Mouse (Mus musculus) liver, embryonic 14.5 days (tissue): Measurements from ENCODE around the gene Rbm47. TPM values are rescaled to one million over a fixed set of nuclear protein-coding genes. Genes with fewer than 3 reads are reported as not detected.

Experiments used
- ATAC-seq: fragments of 200-750 bp; cut with Nextera tagmentation; 2 replicates; pipeline ENCODE4 v1.8.0; 2017; ENCODE audit warnings: moderate number of reproducible peaks, mild to moderate bottlenecking, moderate library complexity; ENCODE audit not compliant: insufficient read depth
- DNase-seq, 3 experiments: peaks; one replicate each; pipeline ENCODE4 v3.0.0-alpha.2; 2012 to 2013; ENCODE audit warnings: low read depth in 3 of 3, low spot score in 3 of 3
- H3K27ac ChIP-seq: fragments of 300-500 bp; sonication (generic); 2 replicates; pipeline ENCODE4 v1.5.1; 2014; ENCODE audit warnings: moderate library complexity, mild to moderate bottlenecking, control low read depth, inconsistent platforms
- H3K27me3 ChIP-seq: fragments of 300-500 bp; sonication (generic); 2 replicates; pipeline ENCODE4 v1.6.1; 2014; ENCODE audit warnings: mild to moderate bottlenecking, low read length, moderate library complexity; ENCODE audit not compliant: control insufficient read depth, insufficient read depth
- H3K36me3 ChIP-seq: fragments of 300-500 bp; sonication (generic); replicated peaks from 2 replicates; pipeline ENCODE4 v1.6.1; 2014; ENCODE audit warnings: low read depth; ENCODE audit not compliant: control insufficient read depth, insufficient read depth
- H3K4me1 ChIP-seq, 2 experiments: fragments of 200-500 bp in 1 of 2; fragments of 300-500 bp in 1 of 2; sonication (generic) in 1 of 2; replicated peaks; 2 replicates each; pipeline ENCODE4 v1.6.1; 2012 to 2014; ENCODE audit warnings: antibody characterized with exemption in 1 of 2, inconsistent platforms in 1 of 2, low read length in 1 of 2; ENCODE audit not compliant: control insufficient read depth in 2 of 2, insufficient read depth in 2 of 2
- H3K4me2 ChIP-seq: fragments of 300-500 bp; sonication (generic); 2 replicates; pipeline ENCODE4 v1.6.1; 2014; ENCODE audit warnings: low read depth, mild to moderate bottlenecking, control low read depth, moderate library complexity
- H3K4me3 ChIP-seq, 2 experiments: fragments of 200-500 bp in 1 of 2; fragments of 300-500 bp in 1 of 2; sonication (generic) in 1 of 2; 2 replicates each; pipeline ENCODE4 v1.5.1; 2012 to 2014; ENCODE audit warnings: low read depth in 2 of 2, low read length in 2 of 2, mild to moderate bottlenecking in 2 of 2, control low read depth in 1 of 2, inconsistent platforms in 1 of 2, moderate library complexity in 1 of 2; ENCODE audit not compliant: insufficient read depth in 1 of 2
- H3K9ac ChIP-seq: fragments of 300-500 bp; sonication (generic); replicated peaks from 2 replicates; pipeline ENCODE4 v1.6.1; 2014; ENCODE audit warnings: mild to moderate bottlenecking, control low read depth, moderate library complexity
- H3K9me3 ChIP-seq: fragments of 300-500 bp; sonication (generic); 2 replicates; pipeline ENCODE4 v1.6.1; 2016; ENCODE audit warnings: low read length, mixed read lengths; ENCODE audit not compliant: control insufficient read depth
- CTCF ChIP-seq: IDR thresholded peaks from 2 replicates; pipeline ENCODE4 v1.5.1; 2016; ENCODE audit warnings: antibody characterized with exemption, low read depth, control low read depth
- EP300 ChIP-seq: IDR thresholded peaks from 2 replicates; pipeline ENCODE4 v1.6.1; 2016; ENCODE audit warnings: antibody characterized with exemption, low read depth
- WGBS: fragments of 180-500 bp; shearing (Covaris S2); extraction: QIAGEN DNeasy Blood & Tissue Kit; methylation state at CpG from one replicate; pipeline ENCODE4 v1.1.7; 2014; ENCODE audit not compliant: insufficient replicate concordance; 5-methylcytosine and 5-hydroxymethylcytosine counted together
- polyA plus RNA-seq, 2 experiments: library from polyadenylated mRNA; depleted of rRNA in 1 of 2; stranded (reverse) in 1 of 2; unstranded in 1 of 2; fragments of >200 nt; fragmentation: Nextera tagmentation in 1 of 2; extraction: Ambion mirVana in 1 of 2; gene quantifications; 2 replicates each; pipeline versions ENCODE4 v1.2.1 to v1.2.3; 2012 to 2014

Rbm47 gene
- polyA plus RNA-seq, 2 experiments: 3.1 to 7.7 TPM

DNA sequence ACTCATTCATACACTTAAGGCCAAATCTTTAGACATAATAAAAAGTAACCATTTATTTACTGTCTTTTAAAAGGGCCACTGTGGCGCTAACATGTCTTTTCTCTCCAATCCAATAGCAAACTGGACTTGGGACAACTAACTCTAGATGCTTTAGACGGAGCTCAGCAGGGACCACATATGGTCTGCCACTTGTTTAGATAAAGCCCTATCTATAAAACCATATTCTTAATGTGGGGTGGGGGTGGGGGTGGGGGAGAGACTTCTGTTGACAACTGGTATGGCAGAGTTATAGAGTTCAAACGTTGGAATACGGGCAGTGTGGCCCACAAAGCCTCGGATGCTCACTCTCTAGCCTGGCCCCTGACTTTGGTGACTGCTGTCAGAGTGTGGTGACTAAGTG lies 141.2 kb downstream of the Rbm47 start:
- no peak overlapping the region for H3K4me3 ChIP-seq
- H3K9me3 ChIP-seq: no peaks in the 10 kb centered on the region
- no peak overlapping the region for H3K27ac ChIP-seq
- peaks cover 0 to 8% of the 10 kb centered on the region in 2 experiments; a peak in 2 of 4 replicates for H3K4me1 ChIP-seq
- no peaks in the 10 kb centered on the region for H3K27me3 ChIP-seq
- no peak overlapping the region for H3K9ac ChIP-seq
- 23% methylated on average over 5 of the region's 5 CpGs for WGBS
- ATAC-seq: peak; percentile 63; the same call in 1 of the 2 replicates
- DNase-seq: no peak
- no peaks in the 10 kb centered on the region for H3K36me3 ChIP-seq
- no peak overlapping the region for H3K4me2 ChIP-seq
- TF ChIP-seq CTCF: no peak
- TF ChIP-seq EP300: no peak

DNA sequence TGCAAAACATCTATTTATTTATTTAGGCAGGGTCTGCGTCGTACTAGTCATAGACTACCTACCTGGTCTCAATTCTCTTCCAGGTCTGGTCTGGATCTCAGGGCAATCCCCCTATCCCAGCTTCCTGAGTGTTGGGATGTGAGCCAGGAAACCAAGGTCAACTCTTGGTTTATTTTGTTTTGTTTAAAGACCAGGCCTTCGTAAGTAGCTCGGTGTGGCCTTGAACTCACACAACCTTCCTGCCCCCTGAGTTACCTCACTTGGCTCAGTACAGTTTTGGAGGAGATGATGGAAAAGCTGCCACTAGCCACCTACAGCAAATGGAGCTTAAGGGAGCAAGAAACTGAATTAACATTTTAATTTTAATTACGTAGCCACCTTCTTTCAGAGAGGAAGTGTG lies 144.7 kb downstream of the Rbm47 start:
- Histone ChIP-seq H3K4me1 (peaks cover 0 to 8% of the 10 kb centered on the region in 2 experiments; a peak in 2 of 4 replicates), H3K9me3 (no peaks in the 10 kb centered on the region), H3K36me3 (no peaks in the 10 kb centered on the region), H3K4me3 (no peak overlapping the region), H3K4me2 (no peak overlapping the region), H3K27me3 (no peaks in the 10 kb centered on the region), H3K9ac (no peak overlapping the region), H3K27ac (no peak overlapping the region)
- no peak for ATAC-seq
- TF ChIP-seq EP300 (no peak), CTCF (no peak)
- no peak for DNase-seq
- WGBS: 88% methylated on average over 5 of the region's 5 CpGs

DNA sequence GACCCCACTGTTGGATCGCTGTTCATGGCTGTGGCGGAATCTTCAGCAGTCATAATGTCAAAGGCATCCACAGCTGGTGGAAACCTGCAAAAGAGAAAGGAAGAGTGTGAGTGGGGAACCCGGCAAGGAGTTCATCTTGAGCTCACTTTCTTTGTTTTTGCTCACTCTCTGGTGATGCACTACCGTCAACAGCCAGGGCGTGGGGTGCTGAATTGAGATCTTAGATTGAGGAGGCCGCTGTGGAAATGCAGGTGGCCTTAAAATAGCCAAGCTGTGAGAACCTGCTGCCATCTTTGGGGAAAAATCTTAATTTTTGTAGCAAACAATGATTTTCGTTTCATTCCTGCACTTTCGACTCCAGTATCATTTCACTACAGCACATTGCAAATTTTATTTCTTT lies 145.7 kb downstream of the Rbm47 start:
- H3K4me3 ChIP-seq: no peak overlapping the region
- no peak for DNase-seq
- H3K9me3 ChIP-seq: no peaks in the 10 kb centered on the region
- H3K27me3 ChIP-seq: no peaks in the 10 kb centered on the region
- no peak for ATAC-seq
- 80% methylated on average over 8 of the region's 8 CpGs for WGBS
- no peak overlapping the region for H3K4me2 ChIP-seq
- H3K9ac ChIP-seq: no peak overlapping the region
- peaks cover 0 to 7% of the 10 kb centered on the region in 2 experiments; a peak in 2 of 4 replicates for H3K4me1 ChIP-seq
- no peak overlapping the region for H3K27ac ChIP-seq
- TF ChIP-seq CTCF: no peak
- no peak for TF ChIP-seq EP300
- H3K36me3 ChIP-seq: no peaks in the 10 kb centered on the region

DNA sequence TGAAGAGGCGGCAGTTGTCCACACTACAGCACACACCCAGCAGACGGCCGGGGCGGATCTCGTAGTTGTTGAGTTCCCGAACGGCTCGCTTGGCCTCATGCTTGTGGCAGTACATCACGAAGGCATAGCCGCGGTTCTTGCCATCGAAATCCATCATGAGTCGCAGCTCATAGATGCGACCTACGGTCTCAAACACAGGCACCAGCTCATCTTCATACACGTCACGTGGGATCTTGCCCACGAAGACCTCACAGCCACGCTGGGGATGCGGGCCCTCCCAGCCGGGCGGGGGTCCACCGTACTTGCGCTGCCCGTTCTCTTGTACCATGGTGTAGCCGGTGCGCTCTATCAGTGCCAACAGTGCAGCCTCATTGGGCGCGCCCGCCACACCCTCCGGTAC lies 146.1 kb downstream of the Rbm47 start:
- no peak for DNase-seq
- H3K9me3 ChIP-seq: no peaks in the 10 kb centered on the region
- H3K9ac ChIP-seq: no peak overlapping the region
- ATAC-seq: no peak
- TF ChIP-seq EP300 (no peak), CTCF (no peak)
- H3K27ac ChIP-seq: no peak overlapping the region
- peaks cover 0 to 3% of the 10 kb centered on the region in 2 experiments; a peak in 2 of 4 replicates for H3K4me1 ChIP-seq
- H3K4me3 ChIP-seq: no peak overlapping the region
- 89% methylated on average over 31 of the region's 31 CpGs for WGBS
- H3K27me3 ChIP-seq: no peaks in the 10 kb centered on the region
- H3K4me2 ChIP-seq: no peak overlapping the region
- H3K36me3 ChIP-seq: no peaks in the 10 kb centered on the region

DNA sequence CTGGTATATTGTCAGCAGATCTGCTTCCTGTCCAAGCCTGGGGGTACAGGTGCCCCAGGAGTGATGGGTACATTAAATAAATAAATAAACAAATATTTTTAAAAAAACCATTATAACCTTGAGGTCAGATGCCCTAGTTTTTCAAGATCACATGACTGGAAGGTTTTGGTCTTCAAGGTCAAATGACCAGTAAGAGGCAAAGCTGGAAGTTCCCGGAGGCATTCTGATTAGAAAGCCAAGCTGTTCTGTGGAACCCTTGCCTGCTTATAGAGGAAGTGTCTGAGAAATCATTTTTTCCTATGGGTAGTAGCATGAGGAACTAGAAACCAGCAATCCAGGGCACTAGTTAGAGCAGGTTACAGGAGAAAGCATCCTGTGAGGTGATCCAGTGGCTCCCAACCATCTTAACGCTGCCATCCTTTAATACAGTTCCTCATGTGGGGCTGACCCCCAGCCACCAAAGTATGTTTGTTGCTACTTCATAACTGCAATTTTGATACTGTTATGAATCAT lies 157.4 kb downstream of the Rbm47 start:
- DNase-seq (no peak), ATAC-seq (no peak)
- Histone ChIP-seq H3K4me1 (no peaks in the 10 kb centered on the region), H3K36me3 (no peaks in the 10 kb centered on the region; the same call in 1 of the 2 replicates), H3K9me3 (no peaks in the 10 kb centered on the region), H3K9ac (no peak overlapping the region), H3K27me3 (no peaks in the 10 kb centered on the region), H3K27ac (no peak overlapping the region), H3K4me3 (no peak overlapping the region), H3K4me2 (no peak overlapping the region)
- TF ChIP-seq CTCF: no peak
- TF ChIP-seq EP300: no peak
- WGBS: 71% methylated on average over 2 of the region's 2 CpGs

DNA sequence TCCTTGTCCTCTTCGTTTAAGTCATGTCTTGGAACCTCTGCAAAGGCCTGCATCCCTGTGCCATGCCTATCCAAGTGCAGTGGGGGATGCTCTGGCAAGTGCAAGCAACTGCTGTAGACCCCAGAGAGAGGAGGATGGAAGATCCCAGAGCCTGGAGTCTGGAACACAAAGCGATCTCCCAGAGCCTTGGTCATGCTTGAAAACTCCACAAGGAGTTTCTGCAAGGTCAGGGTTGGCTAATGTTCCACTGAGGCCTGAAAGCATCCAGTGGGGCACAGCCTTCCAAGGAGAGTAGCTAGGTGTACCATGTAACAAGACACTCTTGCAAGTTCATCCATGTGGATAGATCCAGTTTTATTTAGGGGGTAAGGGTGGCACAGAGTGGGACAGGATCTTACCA lies 158.5 kb downstream of the Rbm47 start:
- no peak overlapping the region for H3K27ac ChIP-seq
- WGBS: 60% methylated on average over 2 of the region's 2 CpGs
- no peaks in the 10 kb centered on the region for H3K27me3 ChIP-seq
- DNase-seq (no peak), ATAC-seq (no peak)
- no peak overlapping the region for H3K9ac ChIP-seq
- no peaks in the 10 kb centered on the region for H3K9me3 ChIP-seq
- H3K4me2 ChIP-seq: no peak overlapping the region
- TF ChIP-seq CTCF (no peak), EP300 (no peak)
- H3K36me3 ChIP-seq: no peaks in the 10 kb centered on the region; the same call in 1 of the 2 replicates
- H3K4me3 ChIP-seq: no peak overlapping the region
- H3K4me1 ChIP-seq: no peaks in the 10 kb centered on the region
